Mouse (Mus musculus): ENCODE measurements around the gene Eif2ak3. TPM values are rescaled to one million over a fixed set of nuclear protein-coding genes. Genes with fewer than 3 reads are reported as not detected.

Gene Eif2ak3
- polyA plus RNA-seq, 1 experiment from 2014 or later, result 6.5 TPM

DNA sequence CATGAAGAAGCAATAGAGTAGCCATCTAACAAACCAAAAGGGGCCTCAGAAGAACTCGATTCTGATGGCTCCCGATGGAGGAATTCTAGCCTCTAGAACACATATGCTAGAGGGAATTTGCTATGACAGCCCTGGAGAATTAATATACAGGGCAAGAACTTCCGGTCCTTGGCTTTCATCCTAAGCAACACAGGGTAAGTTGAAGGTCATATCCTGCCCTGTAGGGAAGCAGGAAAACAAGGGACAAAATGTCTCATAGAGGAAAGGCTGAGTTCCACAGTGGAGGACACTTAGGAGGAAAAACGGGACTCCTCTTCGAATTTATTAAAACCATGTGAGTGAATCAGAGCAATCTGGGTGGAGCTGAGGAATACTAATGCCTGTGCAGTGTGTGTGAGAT, 1.3 kb upstream of the Eif2ak3 start:
- peak overlapping the region; percentile 86 for H3K27ac ChIP-seq
- H3K4me3 ChIP-seq, result peak overlapping the region; percentile 90; the same call in 1 of the 2 replicates
- no peaks in the 10 kb centered on the region for H3K27me3 ChIP-seq (ENCODE audit: poor library complexity, severe bottlenecking)
- no peaks in the 10 kb centered on the region for H3K36me3 ChIP-seq (replicated peaks)
- peaks cover 41% of the 10 kb centered on the region for H3K4me1 ChIP-seq
- no peak for DNase-seq (ENCODE audit: extremely low spot score, low spot score)
- WGBS, result 67% methylated on average over 5 of the region's 5 CpGs
- no peaks in the 10 kb centered on the region for H3K9me3 ChIP-seq

- H3K9me3 ChIP-seq, result no peaks in the 10 kb centered on the region
- no peaks in the 10 kb centered on the region for H3K27me3 ChIP-seq (ENCODE audit: poor library complexity, severe bottlenecking)
- H3K4me1 ChIP-seq, result peaks cover 41% of the 10 kb centered on the region
- no peaks in the 10 kb centered on the region for H3K36me3 ChIP-seq (replicated peaks)
- peak; percentile 24 for DNase-seq (ENCODE audit: extremely low spot score, low spot score)
- WGBS, result 1% methylated on average over 38 of the region's 38 CpGs
- peak overlapping the region; percentile 90 for H3K4me3 ChIP-seq
- peak overlapping the region; percentile 89 for H3K27ac ChIP-seq
These were observed 756 bp downstream of the Eif2ak3 start for GRCm38 (mm10) chr6:70844896-70845646.

GRCm38 (mm10) chr6:70847386-70847785, 3.1 kb downstream of the Eif2ak3 start:
- Histone ChIP-seq H3K36me3 (replicated peaks) (no peaks in the 10 kb centered on the region), H3K4me3 (no peak overlapping the region), H3K4me1 (peaks cover 41% of the 10 kb centered on the region), H3K27ac (no peak overlapping the region), H3K9me3 (no peaks in the 10 kb centered on the region), H3K27me3 (ENCODE audit: poor library complexity, severe bottlenecking) (no peaks in the 10 kb centered on the region)
- 52% methylated on average over 3 of the region's 3 CpGs for WGBS
- DNase-seq (ENCODE audit: extremely low spot score, low spot score), result no peak

DNA sequence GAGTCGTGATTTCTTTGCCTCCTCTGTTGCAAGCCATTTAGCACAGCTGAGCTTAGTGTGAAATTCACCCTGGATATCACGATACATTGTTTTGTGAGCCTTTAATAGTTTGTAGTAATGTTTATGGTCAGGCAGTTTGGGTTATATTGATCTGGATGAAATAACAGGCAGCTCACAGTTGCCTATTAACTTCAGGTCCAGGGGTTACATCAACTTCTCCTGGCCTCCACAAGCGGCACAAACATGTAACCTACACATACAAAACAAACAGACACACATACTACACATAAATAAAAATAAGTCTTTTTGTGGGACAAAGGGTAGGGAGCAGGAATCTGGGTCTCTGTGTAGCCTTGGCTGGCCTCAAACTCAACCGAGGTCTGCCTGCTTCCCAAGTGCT, 9.1 kb downstream of the Eif2ak3 start:
- no peaks in the 10 kb centered on the region for H3K9me3 ChIP-seq
- no peak for DNase-seq (ENCODE audit: extremely low spot score, low spot score)
- no peaks in the 10 kb centered on the region for H3K27me3 ChIP-seq (ENCODE audit: poor library complexity, severe bottlenecking)
- H3K4me3 ChIP-seq, result no peak overlapping the region
- peaks cover 3% of the 10 kb centered on the region for H3K36me3 ChIP-seq (replicated peaks)
- H3K4me1 ChIP-seq, result no peaks in the 10 kb centered on the region
- no peak overlapping the region for H3K27ac ChIP-seq
- 82% methylated on average over 4 of the region's 4 CpGs for WGBS

GRCm38 (mm10) chr6:70855529-70856309, 11.4 kb downstream of the Eif2ak3 start:
- Histone ChIP-seq H3K9me3 (no peaks in the 10 kb centered on the region), H3K4me1 (no peaks in the 10 kb centered on the region), H3K4me3 (no peak overlapping the region), H3K27ac (no peak overlapping the region), H3K36me3 (replicated peaks) (peaks cover 24% of the 10 kb centered on the region), H3K27me3 (ENCODE audit: poor library complexity, severe bottlenecking) (no peaks in the 10 kb centered on the region)
- WGBS, result 91% methylated on average over 13 of the region's 13 CpGs
- no peak for DNase-seq (ENCODE audit: extremely low spot score, low spot score)

- no peaks in the 10 kb centered on the region for H3K27me3 ChIP-seq (ENCODE audit: poor library complexity, severe bottlenecking)
- DNase-seq (ENCODE audit: extremely low spot score, low spot score), result no peak
- H3K4me3 ChIP-seq, result no peak overlapping the region
- H3K27ac ChIP-seq, result no peak overlapping the region
- no peaks in the 10 kb centered on the region for H3K4me1 ChIP-seq
- H3K36me3 ChIP-seq (replicated peaks), result peaks cover 24% of the 10 kb centered on the region
- no peaks in the 10 kb centered on the region for H3K9me3 ChIP-seq
- WGBS, result 93% methylated on average over 7 of the region's 7 CpGs
These were observed 18.4 kb downstream of the Eif2ak3 start for GRCm38 (mm10) chr6:70862726-70863125.

GRCm38 (mm10) chr6:70864285-70864684, 20.0 kb downstream of the Eif2ak3 start:
- Histone ChIP-seq H3K9me3 (no peaks in the 10 kb centered on the region), H3K4me1 (no peaks in the 10 kb centered on the region), H3K27ac (no peak overlapping the region), H3K27me3 (ENCODE audit: poor library complexity, severe bottlenecking) (no peaks in the 10 kb centered on the region), H3K36me3 (replicated peaks) (peaks cover 12% of the 10 kb centered on the region), H3K4me3 (no peak overlapping the region)
- DNase-seq (ENCODE audit: extremely low spot score, low spot score), result no peak
- WGBS, result 94% methylated on average over 6 of the region's 6 CpGs

DNA sequence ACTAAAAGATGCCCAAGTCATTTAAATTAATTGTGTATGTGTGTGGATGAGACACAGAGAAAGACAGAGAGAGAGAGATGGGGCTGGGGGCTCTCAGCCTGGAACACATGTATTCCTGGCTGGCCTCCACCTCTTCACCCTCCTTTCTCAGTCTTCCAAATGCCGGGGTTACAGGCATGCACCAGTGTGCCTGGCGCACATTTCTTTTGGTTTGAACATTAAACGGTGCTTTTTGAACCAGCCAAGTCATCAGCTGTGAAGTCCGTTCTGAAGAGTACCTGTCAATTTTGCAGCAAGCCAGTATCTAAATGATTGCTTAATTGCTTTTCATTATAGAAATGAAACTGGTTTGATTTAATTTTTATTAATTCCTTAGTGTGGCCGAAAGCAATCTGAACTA, 22.4 kb downstream of the Eif2ak3 start:
- H3K4me1 ChIP-seq, result peaks cover 8% of the 10 kb centered on the region
- 91% methylated on average over 5 of the region's 5 CpGs for WGBS

GRCm38 (mm10) chr6:70867297-70867696, 23.0 kb downstream of the Eif2ak3 start:
- Histone ChIP-seq H3K36me3 (replicated peaks) (no peaks in the 10 kb centered on the region), H3K27ac (no peak overlapping the region), H3K9me3 (no peaks in the 10 kb centered on the region), H3K27me3 (ENCODE audit: poor library complexity, severe bottlenecking) (no peaks in the 10 kb centered on the region), H3K4me1 (peaks cover 13% of the 10 kb centered on the region), H3K4me3 (no peak overlapping the region)
- 97% methylated on average over 9 of the region's 9 CpGs for WGBS
- DNase-seq (ENCODE audit: extremely low spot score, low spot score), result no peak

More for the DNA sequence above, 22.4 kb downstream of the Eif2ak3 start:
- no peaks in the 10 kb centered on the region for H3K27me3 ChIP-seq (ENCODE audit: poor library complexity, severe bottlenecking)
- DNase-seq (ENCODE audit: extremely low spot score, low spot score), result no peak
- no peak overlapping the region for H3K27ac ChIP-seq
- H3K36me3 ChIP-seq (replicated peaks), result no peaks in the 10 kb centered on the region
- no peak overlapping the region for H3K4me3 ChIP-seq
- H3K9me3 ChIP-seq, result no peaks in the 10 kb centered on the region

DNA sequence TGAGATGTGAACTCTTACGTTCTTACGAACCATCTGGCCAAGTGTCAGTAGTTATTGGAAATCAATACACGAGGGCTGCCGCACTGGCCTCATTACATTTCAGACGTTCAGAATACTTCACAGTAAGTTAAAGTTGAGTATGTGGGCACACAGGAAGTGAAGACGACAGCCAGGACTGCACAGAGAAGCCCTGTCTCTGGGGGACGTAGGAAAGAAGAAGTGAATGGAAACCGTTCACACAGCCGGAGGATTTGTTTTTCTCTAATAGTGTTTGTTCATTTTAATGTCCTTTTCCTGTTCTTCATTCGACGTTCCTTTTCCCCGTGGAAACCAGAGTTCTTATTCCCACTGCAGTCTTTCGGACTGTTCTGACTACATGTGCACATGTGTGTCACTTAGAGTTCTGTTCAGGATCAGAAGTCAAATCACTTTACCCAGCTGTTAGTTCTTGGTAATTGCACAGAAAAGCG, 27.2 kb downstream of the Eif2ak3 start:
- 89% methylated on average over 14 of the region's 14 CpGs for WGBS
- Histone ChIP-seq H3K27me3 (ENCODE audit: poor library complexity, severe bottlenecking) (no peaks in the 10 kb centered on the region), H3K4me3 (no peak overlapping the region), H3K9me3 (no peaks in the 10 kb centered on the region), H3K4me1 (peaks cover 19% of the 10 kb centered on the region), H3K36me3 (replicated peaks) (no peaks in the 10 kb centered on the region), H3K27ac (no peak overlapping the region; the same call in 1 of the 2 replicates)
- DNase-seq (ENCODE audit: extremely low spot score, low spot score), result no peak

DNA sequence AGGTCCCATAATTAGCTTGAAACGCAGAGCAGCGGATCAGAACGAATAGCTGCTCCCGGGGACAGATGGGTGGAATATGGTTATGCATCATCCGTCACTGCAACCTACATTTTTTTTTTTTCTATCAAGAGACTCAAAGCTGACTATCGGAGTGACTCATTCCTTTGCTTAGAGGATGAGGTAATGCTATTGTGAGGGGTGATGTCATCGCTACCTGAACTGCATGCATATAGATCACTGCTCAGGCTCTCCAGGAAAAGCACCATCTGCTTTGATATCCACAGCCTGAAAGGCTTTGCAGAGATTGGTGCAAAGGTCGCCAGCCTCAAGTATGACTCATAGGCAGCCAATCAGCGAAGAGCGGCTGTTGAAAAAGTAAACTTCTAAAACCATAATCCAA, 27.8 kb downstream of the Eif2ak3 start:
- Histone ChIP-seq H3K36me3 (replicated peaks) (no peaks in the 10 kb centered on the region), H3K9me3 (no peaks in the 10 kb centered on the region), H3K27me3 (ENCODE audit: poor library complexity, severe bottlenecking) (no peaks in the 10 kb centered on the region), H3K27ac (no peak overlapping the region), H3K4me3 (no peak overlapping the region), H3K4me1 (peaks cover 22% of the 10 kb centered on the region)
- WGBS, result 90% methylated on average over 10 of the region's 10 CpGs
- DNase-seq (ENCODE audit: extremely low spot score, low spot score), result no peak

- H3K36me3 ChIP-seq (replicated peaks), result no peaks in the 10 kb centered on the region
- WGBS, result 86% methylated on average over 7 of the region's 7 CpGs
- H3K27ac ChIP-seq, result peak overlapping the region; percentile 21; the same call in 1 of the 2 replicates
- no peaks in the 10 kb centered on the region for H3K27me3 ChIP-seq (ENCODE audit: poor library complexity, severe bottlenecking)
- no peaks in the 10 kb centered on the region for H3K9me3 ChIP-seq
- H3K4me1 ChIP-seq, result peaks cover 25% of the 10 kb centered on the region
- no peak for DNase-seq (ENCODE audit: extremely low spot score, low spot score)
- no peak overlapping the region for H3K4me3 ChIP-seq
These were observed 28.3 kb downstream of the Eif2ak3 start for GRCm38 (mm10) chr6:70872570-70872969.

All from forebrain, embryonic 10.5 days (tissue).